Mouse (Mus musculus) E14TG2a.4 (cell line): ENCODE measurements around the gene Mdc1.

Experiments
- CTCF ChIP-seq: conservative IDR thresholded peaks from 2 replicates; pipeline ENCODE4 v1.5.1; 2014; ENCODE audit warnings: low read length
- NANOG ChIP-seq: IDR thresholded peaks from 2 replicates; pipeline ENCODE4 v1.6.1; 2014; ENCODE audit warnings: borderline replicate concordance, low read length, mixed read lengths
- POU5F1 ChIP-seq: IDR thresholded peaks from 2 replicates; pipeline ENCODE4 v1.6.1; 2014; ENCODE audit warnings: low read length, borderline replicate concordance

- TF ChIP-seq POU5F1 (no peak), CTCF (no peak), NANOG (no peak)
These were observed 4.3 kb upstream of the Mdc1 start for GRCm38 (mm10) chr17:35836991-35837422.
